Mouse (Mus musculus) heart, embryonic 13.5 days (tissue): Measurements from ENCODE around the gene Hivep1. TPM values are rescaled to one million over a fixed set of nuclear protein-coding genes. Genes with fewer than 3 reads are reported as not detected.

Source experiments
- ATAC-seq: fragments of 200-750 bp; cut with Nextera tagmentation; 2 replicates; pipeline ENCODE4 v1.8.0; 2017; ENCODE audit warnings: moderate TSS enrichment; ENCODE audit not compliant: insufficient number of reproducible peaks, low FRiP score, low TSS enrichment; ENCODE audit errors: extremely low read depth
- H3K27ac ChIP-seq: fragments of 300-500 bp; sonication (generic); replicated peaks from 2 replicates; pipeline ENCODE4 v1.5.1; 2015; ENCODE audit warnings: moderate library complexity, mild to moderate bottlenecking, inconsistent platforms
- H3K27me3 ChIP-seq: fragments of 300-500 bp; sonication (generic); replicated peaks from 2 replicates; pipeline ENCODE4 v1.6.1; 2015; ENCODE audit warnings: mild to moderate bottlenecking, inconsistent platforms
- H3K36me3 ChIP-seq: fragments of 300-500 bp; sonication (generic); 2 replicates; pipeline ENCODE4 v1.6.1; 2015; ENCODE audit warnings: mild to moderate bottlenecking, inconsistent platforms
- H3K4me1 ChIP-seq: fragments of 300-500 bp; sonication (generic); 2 replicates; pipeline ENCODE4 v1.6.1; 2015; ENCODE audit warnings: inconsistent platforms
- H3K4me2 ChIP-seq: fragments of 300-500 bp; sonication (generic); 2 replicates; pipeline ENCODE4 v1.6.1; 2015; ENCODE audit warnings: inconsistent platforms, mild to moderate bottlenecking, moderate library complexity
- H3K4me3 ChIP-seq: fragments of 300-500 bp; sonication (generic); 2 replicates; pipeline ENCODE4 v1.5.1; 2015; ENCODE audit warnings: moderate library complexity, mild to moderate bottlenecking, inconsistent platforms
- H3K9ac ChIP-seq: fragments of 300-500 bp; sonication (generic); 2 replicates; pipeline ENCODE4 v1.6.1; 2015; ENCODE audit warnings: inconsistent platforms, mild to moderate bottlenecking, moderate library complexity
- H3K9me3 ChIP-seq: fragments of 300-500 bp; sonication (generic); 2 replicates; pipeline ENCODE4 v1.6.1; 2016; ENCODE audit warnings: inconsistent platforms
- WGBS: fragments of 180-500 bp; shearing (Covaris S2); methylation state at CpG from one replicate; pipeline ENCODE4 v1.1.7; 2015; ENCODE audit warnings: mixed read lengths; 5-methylcytosine and 5-hydroxymethylcytosine counted together
- polyA plus RNA-seq: library from polyadenylated mRNA; unstranded; fragments of >200 nt; fragmentation: Nextera tagmentation; extraction: Ambion mirVana; gene quantifications from 2 replicates; pipeline ENCODE4 v1.2.1, GENCODE M21; 2015

Hivep1 gene
- polyA plus RNA-seq, 1 experiment from 2014 or later = 8.3 TPM

- under 1% methylated on average over 31 of the region's 41 CpGs for WGBS
- Histone ChIP-seq H3K9ac (peak overlapping the region; percentile 96), H3K27me3 (no peaks in the 10 kb centered on the region), H3K4me1 (peaks cover 36% of the 10 kb centered on the region), H3K9me3 (no peaks in the 10 kb centered on the region), H3K27ac (peak overlapping the region; percentile 97), H3K4me3 (peak overlapping the region; percentile 76), H3K4me2 (peak overlapping the region; percentile 85), H3K36me3 (peaks cover 27% of the 10 kb centered on the region)
- ATAC-seq = peak; percentile 4; the same call in 1 of the 2 replicates
Measured at GRCm38 (mm10) chr13:42052696-42053541, 1.1 kb downstream of the Hivep1 start.

DNA sequence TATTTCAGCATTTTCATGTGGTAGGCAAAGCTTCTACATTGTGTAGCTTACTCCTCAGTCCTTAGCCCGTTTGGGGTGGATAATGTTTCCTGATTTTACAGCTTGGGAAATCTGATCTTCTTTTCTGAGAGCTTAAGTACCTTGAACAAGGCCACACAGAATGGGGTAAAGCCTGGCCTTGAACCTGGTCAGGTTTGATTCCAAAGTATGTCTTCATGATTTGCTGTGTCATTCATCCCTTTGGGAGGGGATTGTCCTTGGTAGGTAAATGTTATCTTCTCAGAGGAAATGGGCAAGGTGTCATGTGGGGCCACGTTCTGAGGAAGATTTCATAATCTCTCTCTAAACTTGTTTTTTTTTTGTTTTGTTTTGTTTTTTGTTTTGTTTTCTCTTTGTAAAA lies 1.8 kb downstream of the Hivep1 start:
- Histone ChIP-seq H3K4me3 (peak overlapping the region; percentile 76), H3K27ac (peak overlapping the region; percentile 97; the same call in 1 of the 2 replicates), H3K9ac (peak overlapping the region; percentile 96), H3K36me3 (peaks cover 31% of the 10 kb centered on the region), H3K9me3 (no peaks in the 10 kb centered on the region), H3K4me2 (peak overlapping the region; percentile 85), H3K27me3 (no peaks in the 10 kb centered on the region), H3K4me1 (peaks cover 31% of the 10 kb centered on the region)
- ATAC-seq = no peak
- 27% methylated on average over 2 of the region's 2 CpGs for WGBS

DNA sequence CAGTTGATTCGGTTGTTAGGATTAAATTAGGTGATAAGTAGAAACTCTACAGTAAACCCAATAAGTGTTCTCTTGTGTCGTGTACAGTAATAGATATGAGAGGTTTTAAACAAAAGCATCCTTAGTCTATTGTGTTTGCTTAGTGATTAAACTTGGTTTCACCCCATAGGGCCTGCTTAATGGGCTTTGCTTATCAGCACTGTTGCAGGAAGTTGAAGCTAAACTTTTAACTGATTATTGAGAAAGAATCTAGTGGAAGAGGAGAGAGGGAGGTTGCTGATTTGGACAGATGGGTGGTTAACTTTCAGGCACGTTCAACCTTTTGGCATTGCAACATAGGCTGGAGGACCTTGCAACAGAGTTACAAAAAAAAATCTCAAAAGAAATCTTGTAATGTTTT lies 2.3 kb downstream of the Hivep1 start:
- Histone ChIP-seq H3K36me3 (peaks cover 31% of the 10 kb centered on the region), H3K9ac (no peak overlapping the region), H3K4me2 (peak overlapping the region; percentile 85; the same call in 1 of the 2 replicates), H3K4me3 (0 out of 2 replicates have a peak overlapping the region, but pooled peaks have one; percentile 9), H3K27ac (no peak overlapping the region), H3K27me3 (no peaks in the 10 kb centered on the region), H3K4me1 (peaks cover 27% of the 10 kb centered on the region), H3K9me3 (no peaks in the 10 kb centered on the region)
- WGBS = 45% methylated on average over 3 of the region's 3 CpGs
- ATAC-seq = no peak

DNA sequence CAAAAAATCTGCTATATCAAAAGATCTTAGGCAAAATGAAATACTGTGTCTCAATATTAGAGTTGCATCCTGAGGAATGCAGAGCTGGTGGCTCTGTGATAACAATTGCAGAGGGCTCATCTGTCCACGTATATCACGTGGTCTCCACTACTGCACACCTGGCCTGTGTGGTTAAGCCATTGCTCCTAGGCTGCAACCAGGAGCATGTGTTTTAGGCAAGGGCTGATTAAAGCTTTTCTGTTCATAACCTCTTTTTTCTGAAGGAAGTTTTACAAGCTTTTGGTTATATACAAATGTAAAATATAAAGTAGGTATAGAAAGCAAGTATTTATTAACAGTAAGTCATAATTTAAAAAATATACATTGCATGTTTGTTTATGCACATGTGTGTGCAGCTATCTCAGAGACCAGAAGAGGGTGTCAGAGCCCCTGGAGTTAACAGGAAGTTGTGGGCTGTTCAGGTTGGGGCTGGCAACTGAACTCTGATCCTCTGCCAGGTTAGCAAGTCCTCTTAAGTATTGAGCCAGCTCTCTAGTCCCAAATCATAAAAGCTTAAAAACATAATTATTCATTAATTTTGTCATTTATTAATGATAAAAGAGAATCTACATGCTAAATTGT lies 5.0 kb downstream of the Hivep1 start:
- Histone ChIP-seq H3K27ac (no peak overlapping the region), H3K4me2 (no peak overlapping the region), H3K9ac (no peak overlapping the region), H3K4me1 (peaks cover 24% of the 10 kb centered on the region), H3K36me3 (peaks cover 45% of the 10 kb centered on the region), H3K9me3 (no peaks in the 10 kb centered on the region), H3K27me3 (no peaks in the 10 kb centered on the region), H3K4me3 (no peak overlapping the region)
- 89% methylated on average over 2 of the region's 2 CpGs for WGBS
- ATAC-seq = no peak

DNA sequence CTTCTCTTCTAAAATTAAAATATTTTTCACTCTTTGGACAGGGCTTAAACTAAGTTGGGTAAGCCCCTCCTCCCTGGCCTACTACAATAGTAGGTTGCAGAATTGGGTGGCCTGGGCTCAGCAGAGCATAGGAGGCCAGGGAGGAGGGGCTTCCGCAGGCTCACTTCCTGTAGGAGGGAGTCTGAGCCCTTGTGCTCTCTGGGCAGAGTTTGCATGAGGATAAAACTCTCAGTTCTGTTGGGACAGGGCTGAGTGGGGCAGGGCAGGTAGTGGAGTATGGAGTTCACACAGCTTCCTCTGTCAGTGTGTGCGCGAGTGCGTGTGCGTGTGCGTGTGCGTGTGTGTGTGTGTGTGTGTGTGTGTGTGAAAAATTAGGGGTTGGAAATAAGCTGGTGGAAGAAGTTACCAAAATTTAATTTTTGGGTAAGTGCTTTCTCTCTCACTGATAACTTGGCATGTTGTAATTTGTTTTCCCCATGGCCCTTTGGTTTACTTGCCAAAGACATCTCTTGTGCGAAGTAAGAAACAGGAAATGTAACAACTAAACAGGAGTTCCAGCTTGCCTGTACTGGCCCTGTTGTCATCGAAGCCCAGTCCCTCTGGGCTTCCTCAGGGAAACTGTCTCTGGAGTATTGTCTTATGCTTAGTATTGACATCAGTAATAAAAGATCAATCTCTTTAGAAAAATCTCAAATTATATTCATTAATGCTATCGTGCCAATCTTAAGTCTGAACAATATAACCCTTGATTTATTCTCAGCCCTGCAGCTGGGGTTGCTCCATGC lies 9.2 kb downstream of the Hivep1 start:
- H3K36me3 ChIP-seq = peaks cover 58% of the 10 kb centered on the region

GRCm38 (mm10) chr13:42064257-42064656 lies 12.4 kb downstream of the Hivep1 start:
- no peak for ATAC-seq
- Histone ChIP-seq H3K9ac (no peak overlapping the region), H3K27ac (no peak overlapping the region), H3K4me3 (no peak overlapping the region), H3K4me1 (peaks cover 16% of the 10 kb centered on the region), H3K4me2 (no peak overlapping the region), H3K27me3 (no peaks in the 10 kb centered on the region), H3K36me3 (peaks cover 55% of the 10 kb centered on the region), H3K9me3 (no peaks in the 10 kb centered on the region)

More for the DNA sequence above, 9.2 kb downstream of the Hivep1 start:
- peaks cover 15% of the 10 kb centered on the region for H3K4me1 ChIP-seq
- no peaks in the 10 kb centered on the region for H3K27me3 ChIP-seq
- no peak overlapping the region for H3K9ac ChIP-seq
- H3K4me2 ChIP-seq = no peak overlapping the region
- no peaks in the 10 kb centered on the region for H3K9me3 ChIP-seq
- H3K27ac ChIP-seq = no peak overlapping the region
- WGBS = 83% methylated on average over 10 of the region's 10 CpGs
- no peak for ATAC-seq
- no peak overlapping the region for H3K4me3 ChIP-seq

- Histone ChIP-seq H3K4me2 (no peak overlapping the region), H3K27ac (0 out of 2 replicates have a peak overlapping the region, but pooled peaks have one; percentile 17)
Measured at GRCm38 (mm10) chr13:42070236-42070635, 18.4 kb downstream of the Hivep1 start.

DNA sequence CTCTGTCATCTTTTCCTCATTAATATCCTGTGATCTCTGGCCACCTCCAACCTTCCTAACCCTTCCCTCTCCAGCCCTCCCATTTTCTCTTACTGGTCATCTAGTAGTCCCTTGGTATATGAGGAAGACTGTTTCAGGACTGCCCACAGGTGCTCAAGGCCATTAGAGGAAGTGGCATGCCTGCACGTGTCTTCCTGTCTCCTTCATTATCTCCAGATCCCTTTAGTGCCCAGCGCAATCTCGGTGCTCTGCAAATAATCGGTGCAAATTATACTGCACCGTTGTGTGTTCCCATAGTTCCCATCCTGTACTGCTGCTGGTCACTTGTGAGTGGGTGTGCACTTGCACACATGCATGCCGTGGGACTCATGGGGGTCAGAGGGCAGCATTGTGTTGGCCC lies 19.2 kb downstream of the Hivep1 start:
- Histone ChIP-seq H3K4me1 (peaks cover 34% of the 10 kb centered on the region), H3K36me3 (peaks cover 28% of the 10 kb centered on the region), H3K4me2 (no peak overlapping the region), H3K9ac (no peak overlapping the region), H3K9me3 (no peaks in the 10 kb centered on the region), H3K27ac (no peak overlapping the region), H3K27me3 (no peaks in the 10 kb centered on the region), H3K4me3 (no peak overlapping the region)
- ATAC-seq = no peak
- WGBS = 72% methylated on average over 6 of the region's 6 CpGs

More at GRCm38 (mm10) chr13:42070236-42070635, 18.4 kb downstream of the Hivep1 start:
- 0 out of 2 replicates have a peak overlapping the region, but pooled peaks have one; percentile 11 for H3K9ac ChIP-seq
- ATAC-seq = no peak
- H3K36me3 ChIP-seq = peaks cover 30% of the 10 kb centered on the region
- H3K4me1 ChIP-seq = peaks cover 34% of the 10 kb centered on the region
- 35% methylated on average over 4 of the region's 4 CpGs for WGBS
- no peak overlapping the region for H3K4me3 ChIP-seq
- H3K9me3 ChIP-seq = no peaks in the 10 kb centered on the region
- H3K27me3 ChIP-seq = no peaks in the 10 kb centered on the region

DNA sequence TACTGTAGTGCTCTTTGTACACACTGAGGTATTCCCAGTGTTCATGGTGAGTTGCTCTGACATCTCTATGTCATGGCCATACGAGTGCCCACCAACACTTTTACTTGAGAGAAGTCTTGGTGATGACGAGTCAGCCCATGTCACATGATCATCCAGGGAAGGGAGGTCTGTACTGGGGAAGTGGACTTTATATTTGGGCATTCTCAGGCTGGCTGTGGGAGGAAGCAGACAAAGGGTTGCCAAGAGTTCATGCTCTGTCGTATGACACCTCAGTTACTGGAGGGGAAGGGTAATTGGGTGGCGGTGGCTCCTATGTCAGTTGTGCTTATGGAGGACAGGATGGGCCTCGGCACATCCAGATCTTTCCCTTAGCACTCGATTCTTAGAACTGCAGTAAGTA lies 21.5 kb downstream of the Hivep1 start:
- H3K36me3 ChIP-seq = peaks cover 31% of the 10 kb centered on the region
- ATAC-seq = no peak
- H3K4me1 ChIP-seq = peaks cover 34% of the 10 kb centered on the region
- no peak overlapping the region for H3K4me3 ChIP-seq
- 52% methylated on average over 6 of the region's 6 CpGs for WGBS
- no peak overlapping the region for H3K9ac ChIP-seq
- H3K27me3 ChIP-seq = no peaks in the 10 kb centered on the region
- H3K27ac ChIP-seq = no peak overlapping the region
- no peaks in the 10 kb centered on the region for H3K9me3 ChIP-seq
- H3K4me2 ChIP-seq = no peak overlapping the region

DNA sequence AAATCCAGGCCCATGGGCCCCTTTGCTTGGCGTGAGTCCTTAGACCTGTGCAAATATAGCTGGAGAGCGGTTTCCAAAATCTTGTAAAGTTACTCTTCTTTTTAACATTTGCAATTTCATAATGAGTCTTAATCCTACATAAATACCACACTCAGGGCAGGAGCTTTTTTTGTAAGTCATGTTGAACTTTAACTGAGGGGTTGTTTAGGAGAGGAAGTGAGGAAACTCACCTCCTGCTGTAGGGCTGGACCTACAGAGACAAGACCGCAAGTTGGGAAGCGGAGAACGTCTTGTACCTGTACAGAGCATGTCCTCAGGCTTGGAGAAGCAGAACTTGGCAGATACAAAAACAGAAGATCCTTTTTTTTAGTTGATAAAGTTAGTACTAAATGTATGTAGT lies 23.7 kb downstream of the Hivep1 start:
- H3K4me3 ChIP-seq = no peak overlapping the region
- ATAC-seq = no peak
- H3K27ac ChIP-seq = no peak overlapping the region
- WGBS = 92% methylated on average over 5 of the region's 5 CpGs
- H3K36me3 ChIP-seq = peaks cover 40% of the 10 kb centered on the region
- no peak overlapping the region for H3K9ac ChIP-seq
- H3K9me3 ChIP-seq = no peaks in the 10 kb centered on the region
- no peak overlapping the region for H3K4me2 ChIP-seq
- H3K4me1 ChIP-seq = peaks cover 26% of the 10 kb centered on the region
- no peaks in the 10 kb centered on the region for H3K27me3 ChIP-seq

DNA sequence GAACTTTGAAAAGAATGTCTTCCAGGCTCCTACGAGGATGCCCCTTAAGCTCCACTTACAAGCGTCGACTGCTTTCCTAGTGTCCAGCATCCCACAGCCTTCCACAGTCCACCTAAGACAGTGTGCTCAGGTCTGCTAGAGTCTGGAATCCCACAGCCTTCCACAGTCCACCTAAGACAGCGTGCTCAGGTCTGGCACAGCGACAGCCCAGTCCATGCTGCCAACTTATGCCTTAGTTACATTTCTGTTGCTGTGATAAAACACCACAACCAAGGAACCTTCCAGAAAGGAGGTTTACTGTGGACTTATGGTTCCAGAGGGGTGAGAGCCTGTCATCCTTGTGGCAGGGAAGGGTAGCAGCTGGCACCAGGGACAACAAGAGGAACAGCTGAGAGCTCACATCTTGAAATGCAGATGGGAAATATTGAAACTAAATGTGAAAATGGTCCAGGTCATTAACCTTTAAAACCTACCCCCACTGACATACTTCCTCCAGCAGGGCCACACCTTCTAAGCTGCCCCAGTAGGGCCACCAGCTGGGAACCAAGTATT lies 25.0 kb downstream of the Hivep1 start:
- no peak overlapping the region for H3K9ac ChIP-seq
- H3K4me1 ChIP-seq = peaks cover 18% of the 10 kb centered on the region
- no peak overlapping the region for H3K27ac ChIP-seq
- H3K4me3 ChIP-seq = no peak overlapping the region
- ATAC-seq = no peak
- H3K9me3 ChIP-seq = no peaks in the 10 kb centered on the region
- no peak overlapping the region for H3K4me2 ChIP-seq
- WGBS = 81% methylated on average over 5 of the region's 5 CpGs
- no peaks in the 10 kb centered on the region for H3K27me3 ChIP-seq
- H3K36me3 ChIP-seq = peaks cover 45% of the 10 kb centered on the region
